Mouse (Mus musculus): ENCODE measurements around the gene Kctd14. TPM values are rescaled to one million over a fixed set of nuclear protein-coding genes. Genes with fewer than 3 reads are reported as not detected.

Gene Kctd14
- polyA plus RNA-seq, 1 experiment from 2014 or later: 1.8 TPM

DNA sequence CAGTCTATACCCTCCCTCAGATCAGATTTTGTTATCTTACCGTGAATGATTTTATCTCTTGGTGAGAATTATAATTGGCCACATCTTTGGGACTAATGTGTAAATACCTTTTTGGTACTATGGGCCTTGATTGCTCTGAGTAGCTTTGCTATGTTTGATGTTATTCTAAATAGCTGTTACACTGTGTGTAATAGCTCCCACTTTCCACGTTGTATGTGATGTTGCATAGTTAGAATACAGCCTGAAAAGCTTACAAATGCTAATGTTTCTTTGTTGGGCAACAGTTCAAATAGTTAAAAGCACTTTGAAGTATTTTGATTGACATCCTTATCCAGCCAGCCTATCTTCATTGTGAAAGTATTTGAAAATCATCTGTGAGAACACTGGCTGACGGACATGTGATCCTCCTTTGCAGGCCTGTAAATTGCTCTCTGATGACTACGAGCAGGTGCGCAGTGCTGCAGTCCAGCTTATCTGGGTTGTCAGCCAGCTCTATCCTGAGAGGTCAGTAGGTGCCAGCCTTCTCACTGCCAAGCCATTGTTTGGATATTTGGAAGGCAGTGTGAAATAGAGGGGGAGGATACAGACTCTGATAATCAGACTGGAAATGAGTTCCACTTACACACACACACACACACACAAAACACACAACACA, 49.6 kb downstream of the Kctd14 start:
- H3K9me3 ChIP-seq (ENCODE audit: control insufficient read depth, low read length): no peaks in the 10 kb centered on the region

More for the DNA sequence above, 49.6 kb downstream of the Kctd14 start:
- WGBS: 68% methylated on average over 5 of the region's 5 CpGs
- Histone ChIP-seq H3K27me3 (replicated peaks; ENCODE audit: control insufficient read depth, insufficient read depth, low read length) (no peaks in the 10 kb centered on the region), H3K36me3 (ENCODE audit: control insufficient read depth, insufficient read depth, low read length) (peaks cover 10% of the 10 kb centered on the region; the same call in 1 of the 2 replicates), H3K27ac (ENCODE audit: low read depth, low read length) (no peak overlapping the region), H3K4me3 (ENCODE audit: low read length) (no peak overlapping the region), H3K4me2 (ENCODE audit: low read length) (no peak overlapping the region), H3K9ac (ENCODE audit: low read depth, low read length) (no peak overlapping the region), H3K4me1 (ENCODE audit: control insufficient read depth, insufficient read depth, low read depth, low read length) (no peaks in the 10 kb centered on the region)
- ATAC-seq: no peak; the same call in 1 of the 2 replicates

Other genes starting within 250 kb of the Kctd14 start
- 3.0 and 3.2 TPM in 2 replicates for gene Usp35, start 119.3 kb upstream of the Kctd14 start, polyA plus RNA-seq (2015; fragmentation: Nextera tagmentation; extraction: Ambion mirVana)
- 7.7 and 7.9 TPM in 2 replicates for gene Kctd21, start 119.0 kb upstream of the Kctd14 start, polyA plus RNA-seq (2015; fragmentation: Nextera tagmentation; extraction: Ambion mirVana)
- gene Alg8, start 79.7 kb upstream of the Kctd14 start, polyA plus RNA-seq (2015; fragmentation: Nextera tagmentation; extraction: Ambion mirVana): 13.1 and 14.5 TPM in 2 replicates
- gene Ndufc2, start 51.3 kb upstream of the Kctd14 start, polyA plus RNA-seq (2015; fragmentation: Nextera tagmentation; extraction: Ambion mirVana): 431 and 501 TPM in 2 replicates
- gene Thrsp, start 33.6 kb upstream of the Kctd14 start, polyA plus RNA-seq (2015; fragmentation: Nextera tagmentation; extraction: Ambion mirVana): 4.2 and 4.6 TPM in 2 replicates
- gene Ints4, start 29.6 kb downstream of the Kctd14 start, polyA plus RNA-seq (2015; fragmentation: Nextera tagmentation; extraction: Ambion mirVana): 43.3 and 50.1 TPM in 2 replicates
- 56.7 and 61.8 TPM in 2 replicates for gene Aamdc, start 128.2 kb downstream of the Kctd14 start, polyA plus RNA-seq (2015; fragmentation: Nextera tagmentation; extraction: Ambion mirVana)
- gene Rsf1, start 128.6 kb downstream of the Kctd14 start, polyA plus RNA-seq (2015; fragmentation: Nextera tagmentation; extraction: Ambion mirVana): 23.0 and 25.0 TPM in 2 replicates
- 184 TPM in 2 replicates for gene Clns1a, start 245.3 kb downstream of the Kctd14 start, polyA plus RNA-seq (2015; fragmentation: Nextera tagmentation; extraction: Ambion mirVana)